Mouse (Mus musculus): ENCODE measurements at regions not wholly inside any gene's neighbourhood (a gene's known extent, or its start where the extent isn't known, plus 50 kb on each side); places are given as distances from the start of the nearest gene placed in this dataset.
A peak's percentile ranks its signal among the peaks of the same experiment; 100 is the strongest.

DNA sequence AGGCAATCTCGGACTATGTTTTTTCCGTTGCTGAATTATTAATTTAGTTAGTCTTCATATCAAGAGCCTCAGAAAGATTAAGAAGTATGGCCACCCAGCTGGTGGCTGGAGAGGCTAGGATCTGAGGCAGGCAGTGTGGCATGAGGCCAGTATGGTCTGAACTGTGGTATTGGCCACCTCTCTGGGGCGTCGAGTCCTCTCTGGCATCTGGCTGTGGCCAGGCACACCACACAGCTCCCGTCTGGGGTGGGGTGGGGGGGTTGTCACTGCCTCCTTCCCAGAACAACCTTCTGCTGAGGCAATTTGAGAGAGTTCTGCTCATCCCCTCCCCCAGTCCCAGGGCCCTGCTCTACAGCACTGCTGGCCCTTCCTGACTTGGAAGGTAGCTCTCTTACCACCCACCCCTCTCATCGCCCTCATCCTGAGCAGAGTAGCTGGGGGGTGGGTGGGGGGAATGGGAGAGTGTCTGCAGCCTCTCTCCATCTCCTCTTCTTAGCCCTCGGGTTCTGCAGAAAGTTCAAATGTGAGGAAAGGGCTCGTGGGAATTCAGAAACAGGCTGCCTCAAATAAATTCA, 103.2 kb downstream of the Vegfa start:
- no peak for DNase-seq

DNA sequence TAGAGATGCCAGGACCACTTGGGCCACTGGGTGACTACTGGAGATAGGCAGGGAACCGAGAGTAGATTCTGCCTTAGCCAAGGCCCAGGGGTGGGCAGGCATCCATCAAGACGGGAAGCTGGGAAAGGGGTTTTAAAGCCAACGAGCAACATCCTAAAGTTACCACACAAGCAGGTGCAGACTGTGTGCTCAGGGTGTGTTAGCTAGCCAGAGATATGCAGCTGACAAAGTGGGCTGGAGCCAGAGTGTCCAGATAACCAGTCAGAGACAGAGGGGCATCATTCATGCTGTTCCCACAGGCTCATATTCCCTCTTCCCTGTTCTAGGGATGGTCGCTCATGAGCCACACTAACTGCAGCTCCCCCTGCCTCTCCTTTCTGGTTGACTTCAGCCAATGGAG, 104.2 kb downstream of the Vegfa start:
- no peak for DNase-seq

- peak in 1 of 2 experiments; percentile 23 for DNase-seq
These were observed 106.3 kb downstream of the Vegfa start for GRCm38 (mm10) chr17:45925845-45926244.

DNA sequence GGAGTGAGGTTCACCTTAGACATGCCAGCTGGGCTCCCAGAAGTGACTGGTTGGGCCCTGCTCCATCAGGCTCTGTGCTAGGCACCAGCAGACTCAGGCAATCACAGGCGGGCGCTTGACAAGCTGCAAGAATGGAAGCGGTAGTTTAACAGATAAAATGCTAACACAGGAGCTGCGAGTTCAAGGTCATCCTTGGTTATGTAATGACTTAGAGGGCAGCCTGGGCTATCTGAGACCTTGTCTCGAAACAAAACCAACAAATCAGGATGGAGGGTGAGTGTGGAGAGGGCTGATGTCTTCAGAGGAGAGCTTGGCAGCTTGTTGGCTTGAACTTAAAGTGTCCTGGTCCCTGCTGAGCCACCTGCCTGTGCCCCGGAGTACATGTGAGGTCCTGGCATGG, 107.6 kb downstream of the Vegfa start:
- DNase-seq, result no peak

GRCm38 (mm10) chr17:45923217-45923730, 108.9 kb downstream of the Vegfa start:
- peak; percentile 59 to 63 for DNase-seq

DNA sequence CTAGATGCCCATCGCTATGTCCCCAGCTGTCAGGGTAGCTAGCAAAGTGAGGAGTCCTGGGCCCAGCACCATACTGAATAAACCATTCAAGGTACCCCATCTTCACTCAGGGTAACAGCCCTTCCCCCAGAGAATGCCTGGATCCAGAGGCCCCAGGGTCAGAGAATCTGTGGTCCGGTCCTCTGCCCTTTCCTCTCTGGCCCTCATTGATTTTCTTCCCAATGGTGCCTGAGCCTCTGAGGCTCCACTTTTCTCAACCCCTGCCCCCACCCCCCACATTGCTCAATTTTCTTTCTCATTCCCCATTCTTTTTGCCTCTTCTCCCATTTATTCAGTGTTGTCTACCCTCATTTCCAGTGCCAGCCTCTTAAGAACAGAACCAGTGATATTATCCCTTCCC, 114.5 kb downstream of the Vegfa start:
- no peak for DNase-seq

GRCm38 (mm10) chr17:45916937-45917336, 115.2 kb downstream of the Vegfa start:
- DNase-seq, result no peak

- no peak for DNase-seq
These were observed 117.4 kb downstream of the Vegfa start for GRCm38 (mm10) chr17:45914706-45915240.

GRCm38 (mm10) chr17:45914237-45914636, 117.9 kb downstream of the Vegfa start:
- DNase-seq, result no peak

DNA sequence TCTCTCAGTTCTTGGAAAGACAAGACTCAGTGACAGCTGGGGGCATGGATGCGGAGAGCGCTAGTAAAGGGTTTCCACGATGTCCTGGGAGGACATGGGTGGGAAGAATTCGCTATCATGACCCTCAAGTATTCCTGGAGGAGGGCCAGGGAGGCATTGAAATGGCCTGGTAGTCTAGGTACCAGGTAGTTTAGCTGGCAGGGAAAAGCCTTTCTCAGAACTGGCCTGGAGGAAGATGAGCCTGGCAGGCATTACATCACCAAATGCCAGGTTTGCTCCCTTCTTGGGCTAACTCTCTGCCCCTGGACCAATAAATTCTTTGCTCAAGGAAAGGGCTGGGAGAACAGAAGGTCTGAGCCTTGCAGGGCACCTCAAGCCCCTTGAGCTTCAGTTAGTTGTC, 118.5 kb downstream of the Vegfa start:
- DNase-seq, result no peak

- no peak for DNase-seq
These were observed 120.0 kb downstream of the Vegfa start for GRCm38 (mm10) chr17:45912165-45912564.

DNA sequence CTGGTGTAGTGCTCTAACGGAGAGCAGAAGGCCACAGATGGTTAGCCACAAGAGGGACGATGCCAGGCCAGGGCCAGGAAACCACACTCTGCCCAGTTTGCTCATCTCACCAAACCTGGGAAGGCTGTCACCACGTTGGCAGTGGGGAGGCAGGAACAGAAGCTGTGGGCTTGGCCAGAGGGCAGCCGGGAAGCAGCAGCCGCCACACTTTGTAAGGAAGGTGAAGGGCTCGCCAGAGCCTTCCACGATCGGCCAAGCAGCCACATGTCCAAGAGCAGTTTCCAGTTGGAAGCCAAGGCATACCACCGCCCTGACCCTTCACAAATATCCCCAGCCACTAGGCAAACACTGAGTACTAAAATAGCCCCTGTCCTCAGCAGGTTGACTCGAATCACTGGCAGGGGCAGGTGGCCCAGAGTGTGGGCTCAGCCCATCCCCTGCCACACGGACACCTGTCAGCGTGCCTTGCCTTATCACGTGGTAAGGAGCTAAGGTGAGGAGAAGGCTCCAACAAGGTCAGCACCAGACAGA, 120.9 kb downstream of the Vegfa start:
- no peak for DNase-seq

DNA sequence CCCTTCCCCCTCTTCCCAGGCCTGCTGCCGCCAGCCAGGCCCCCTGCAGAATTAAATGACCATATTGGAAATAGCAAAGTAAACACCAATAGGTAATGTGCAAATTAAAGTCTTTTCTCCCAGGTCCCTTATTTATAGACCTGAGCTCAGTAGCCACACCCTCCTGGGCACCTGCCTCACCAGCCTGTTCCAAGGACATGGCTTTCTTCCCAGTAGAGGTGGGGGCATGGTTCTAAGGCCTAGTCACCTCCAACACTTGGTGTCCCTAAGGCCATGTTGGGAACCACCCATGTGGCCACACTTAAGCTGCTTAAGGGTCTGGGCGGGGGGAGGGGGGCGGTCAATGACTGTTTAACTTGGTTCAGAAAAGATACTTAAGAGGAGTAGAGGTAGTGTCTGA, 121.9 kb downstream of the Vegfa start:
- DNase-seq, result no peak

- no peak for DNase-seq
These were observed 124.6 kb downstream of the Vegfa start for GRCm38 (mm10) chr17:45907587-45907986.

GRCm38 (mm10) chr17:45905596-45905995, 126.6 kb downstream of the Vegfa start:
- DNase-seq, result no peak

DNA sequence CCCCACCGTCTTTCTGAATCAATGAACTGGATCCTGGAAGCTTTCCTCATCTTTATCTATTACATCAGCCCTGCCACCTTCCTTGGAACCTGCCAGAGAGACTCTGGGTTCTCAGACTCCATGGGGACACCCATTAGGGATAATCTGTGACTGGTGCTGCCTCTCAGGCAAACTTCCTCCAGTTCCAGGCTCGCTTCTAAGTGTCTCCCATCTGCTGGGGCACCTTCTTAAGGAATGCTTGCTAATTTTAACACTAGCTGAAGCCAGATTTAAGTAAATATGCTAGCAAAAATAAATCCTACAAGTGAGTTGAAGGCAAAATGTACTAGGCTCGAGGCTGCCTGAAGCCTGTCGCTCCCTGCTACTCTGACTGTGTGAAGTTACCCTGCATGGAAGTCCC, 127.9 kb downstream of the Vegfa start:
- DNase-seq, result no peak

GRCm38 (mm10) chr17:45903294-45903693, 128.9 kb downstream of the Vegfa start:
- no peak for DNase-seq

DNA sequence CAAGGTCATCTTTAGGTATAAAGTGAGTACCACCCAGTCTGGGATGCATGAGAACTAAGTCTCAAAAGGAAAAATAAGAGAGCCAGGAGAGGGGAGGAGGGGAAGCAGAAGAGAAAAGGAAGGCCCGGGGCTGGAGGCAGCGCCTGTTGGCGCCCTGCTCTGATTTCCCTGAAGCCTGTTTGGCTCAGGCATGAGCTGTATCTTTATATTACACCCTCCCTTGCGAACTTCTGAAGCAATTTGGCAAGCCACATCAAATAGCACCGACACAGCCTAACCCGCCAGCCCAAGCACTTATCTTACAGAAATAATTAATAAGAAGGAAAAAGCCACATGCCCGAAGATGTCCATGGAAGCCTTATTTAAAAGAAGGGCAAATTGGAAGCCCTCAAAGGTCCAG, 129.5 kb downstream of the Vegfa start:
- no peak for DNase-seq

DNA sequence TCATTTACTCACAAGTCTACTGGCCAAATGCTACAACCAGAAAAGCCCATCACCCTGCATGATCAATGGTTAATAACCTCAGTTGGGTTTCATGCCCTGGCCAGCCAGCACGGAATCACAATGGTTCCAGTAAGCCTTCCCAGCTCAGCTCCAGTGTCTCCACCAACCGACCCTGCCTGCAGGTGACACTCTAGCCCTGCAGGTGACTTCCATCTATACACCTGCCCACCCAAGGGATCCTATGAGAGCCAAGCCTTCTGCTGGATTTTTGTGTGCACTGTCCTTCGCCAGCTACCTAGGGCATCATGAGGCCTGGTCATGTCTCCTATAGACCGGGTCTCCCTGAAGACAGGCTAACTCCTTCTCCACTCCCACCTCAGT, 135.3 kb downstream of the Vegfa start:
- DNase-seq, result peak in 1 of 2 experiments; percentile 35

GRCm38 (mm10) chr17:45896142-45896921, 135.8 kb downstream of the Vegfa start:
- DNase-seq, result no peak

GRCm38 (mm10) chr17:45894166-45894565, 138.0 kb downstream of the Vegfa start:
- no peak for DNase-seq

DNA sequence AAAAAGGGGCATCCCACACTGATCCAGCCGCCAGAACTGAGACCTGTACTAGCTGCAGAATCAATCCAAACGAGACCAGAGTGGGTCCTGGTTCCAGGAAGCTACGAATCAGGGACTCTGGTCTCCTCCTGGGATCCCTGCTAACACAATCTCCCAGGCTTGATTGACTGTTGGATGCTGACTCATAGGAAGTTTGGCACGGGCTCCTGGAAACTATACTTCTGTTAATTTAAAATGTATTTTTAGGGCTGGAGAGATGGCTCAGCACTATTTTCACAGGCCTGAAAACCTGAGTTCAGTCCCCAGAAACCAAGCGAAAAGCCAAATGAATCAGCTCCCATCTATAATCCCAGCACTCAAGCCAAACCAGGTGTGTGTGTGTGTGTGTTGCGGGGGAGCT, 138.5 kb downstream of the Vegfa start:
- DNase-seq, result no peak

DNA sequence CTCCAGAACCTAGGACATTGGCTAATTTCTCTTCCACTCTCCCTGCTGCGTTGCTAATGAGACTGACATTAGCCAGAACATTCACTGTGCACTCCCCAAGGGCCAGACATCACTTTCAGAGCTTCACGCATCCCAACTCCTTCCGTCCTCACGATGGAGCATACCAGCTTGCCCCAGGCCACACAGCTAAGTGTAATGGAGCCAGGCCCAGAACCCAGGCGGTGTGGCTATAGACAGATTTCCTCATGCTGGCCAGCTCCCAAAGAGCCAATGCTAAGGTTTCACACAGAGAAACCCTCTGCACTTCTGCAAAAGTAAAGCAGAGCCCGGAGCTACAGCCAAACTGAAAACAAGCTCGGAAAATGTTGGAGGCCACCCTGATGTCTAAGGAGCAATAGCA, 139.1 kb downstream of the Vegfa start:
- DNase-seq, result no peak

DNA sequence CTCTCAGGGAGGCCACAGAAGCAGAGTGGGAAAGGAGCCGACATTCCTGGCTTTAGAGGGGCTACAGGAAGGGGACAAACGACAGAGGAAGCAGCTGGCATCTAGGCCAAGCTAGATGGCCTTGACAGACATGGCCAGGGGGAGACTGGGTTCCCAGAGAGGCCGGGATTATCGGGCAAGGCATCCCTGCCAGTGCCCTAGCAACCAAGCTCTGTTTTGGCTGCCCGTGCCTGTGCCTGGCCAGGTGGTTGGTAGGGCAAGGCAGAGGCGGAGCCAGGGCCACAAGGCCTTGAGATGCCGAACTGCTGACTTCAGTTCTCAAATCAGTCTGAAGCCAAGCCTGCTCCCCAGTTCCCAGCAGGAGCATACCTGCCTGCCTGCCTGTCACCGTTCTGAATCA, 142.7 kb downstream of the Vegfa start:
- peak in 1 of 2 experiments; percentile 42 for DNase-seq

Data from kidney, postnatal 36 days (tissue).